Mouse (Mus musculus): Measurements from ENCODE around the gene Sfxn5.

GRCm38 (mm10) chr6:85382791-85383190 lies 49.6 kb upstream of the Sfxn5 start:
- TF ChIP-seq CTCF (IDR thresholded peaks at IDR 0.05; ENCODE audit: extremely low read depth, insufficient read length, insufficient replicate concordance, low read depth, low read length) (no peak), POLR2A (IDR thresholded peaks at IDR 0.05; ENCODE audit: low read depth, low read length) (no peak)

All from small intestine, adult 2 months (tissue).